Mouse (Mus musculus): ENCODE measurements around the gene Stn1.

DNA sequence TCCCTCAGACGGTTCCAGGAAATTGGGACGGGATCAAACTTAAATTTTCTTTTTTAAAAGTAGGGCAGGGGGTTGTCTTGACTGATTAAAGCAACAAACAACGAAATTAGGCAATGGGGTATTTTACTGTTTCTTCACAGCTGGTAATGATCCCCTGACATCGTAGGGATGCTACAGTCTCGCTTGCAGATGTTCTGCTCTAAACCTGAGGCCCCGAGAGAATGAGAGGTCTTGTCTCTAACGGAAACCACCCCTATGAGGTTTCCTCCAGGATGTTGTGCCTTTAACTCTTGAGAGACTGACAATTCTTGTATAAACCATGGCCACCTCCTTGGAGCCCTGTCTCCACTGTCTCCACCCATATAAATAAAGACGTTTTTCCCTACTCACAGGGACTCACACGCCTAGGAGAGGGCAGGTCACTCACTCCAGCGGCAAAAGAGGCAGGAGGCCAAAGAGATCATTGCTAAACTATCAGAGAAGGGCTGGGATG, at the start of gene Stn1:
- TF ChIP-seq EP300 (IDR thresholded peaks at IDR 0.05; ENCODE audit: low read depth) (no peak), CTCF (IDR thresholded peaks at IDR 0.05; ENCODE audit: low read depth) (no peak)

Data from liver, embryonic 14.5 days (tissue).